Comparison of ENCODE assay signal across 8 mouse cellular contexts in genomic region chr16:44745471-44745865, GRCm38 (mm10). TPM values are rescaled to one million over a fixed set of nuclear protein-coding genes. Genes with fewer than 3 reads are reported as not detected.
DNase-seq lines count a peak whose midpoint lies in the region; ATAC-seq and TF ChIP-seq lines count a peak whose summit lies in the region.

No protein-coding gene starts in this region.

- no peaks in the 10 kb centered on the region; the same call in 1 of the 2 replicates for H3K4me1 ChIP-seq in lung, embryonic 14.5 days (ENCODE audit: insufficient read depth)
- H3K4me1 ChIP-seq in embryonic facial prominence, embryonic 13.5 days: peaks cover 15% of the 10 kb centered on the region
- H3K4me1 ChIP-seq in intestine, embryonic 16.5 days (ENCODE audit: control insufficient read depth, insufficient read depth, low read length): peaks cover 8% of the 10 kb centered on the region
- H3K4me1 ChIP-seq in neural tube, embryonic 12.5 days: peaks cover 6% of the 10 kb centered on the region

- no peak for TF ChIP-seq CTCF in lung, embryonic 14.5 days (IDR thresholded peaks at IDR 0.05; ENCODE audit: low read depth)

- no peaks in the 10 kb centered on the region for H3K9me3 ChIP-seq in lung, embryonic 14.5 days (ENCODE audit: low read depth, low read length)
- H3K9me3 ChIP-seq in embryonic facial prominence, embryonic 13.5 days: no peaks in the 10 kb centered on the region
- no peaks in the 10 kb centered on the region for H3K9me3 ChIP-seq in intestine, embryonic 16.5 days (ENCODE audit: control insufficient read depth, low read length)
- no peaks in the 10 kb centered on the region for H3K9me3 ChIP-seq in neural tube, embryonic 12.5 days

- peak overlapping the region; percentile 83 for H3K4me3 ChIP-seq in lung, embryonic 14.5 days (ENCODE audit: low read depth, low read length)
- H3K4me3 ChIP-seq in embryonic facial prominence, embryonic 13.5 days: peak overlapping the region; percentile 75
- peak overlapping the region; percentile 83 for H3K4me3 ChIP-seq in intestine, embryonic 16.5 days (ENCODE audit: low read length)
- H3K4me3 ChIP-seq in neural tube, embryonic 12.5 days: peak overlapping the region; percentile 78

- peak overlapping the region; percentile 97 for H3K27ac ChIP-seq in lung, embryonic 14.5 days (ENCODE audit: low read depth)
- peak overlapping the region; percentile 98 for H3K27ac ChIP-seq in embryonic facial prominence, embryonic 13.5 days
- peak overlapping the region; percentile 99 for H3K27ac ChIP-seq in intestine, embryonic 16.5 days (ENCODE audit: low read length)
- peak overlapping the region; percentile 89; the same call in 1 of the 2 replicates for H3K27ac ChIP-seq in neural tube, embryonic 12.5 days

- ATAC-seq in lung, embryonic 14.5 days (ENCODE audit: insufficient read depth): peak; percentile 21; the same call in 1 of the 2 replicates
- peak; percentile 13; the same call in 1 of the 2 replicates for ATAC-seq in embryonic facial prominence, embryonic 13.5 days (ENCODE audit: insufficient number of reproducible peaks, insufficient read depth, low FRiP score, low TSS enrichment, low read depth)
- ATAC-seq in intestine, embryonic 16.5 days: peak; percentile 35
- no peak; the same call in none of the 2 replicates for ATAC-seq in neural tube, embryonic 12.5 days (ENCODE audit: low FRiP score, low read depth)

- peak overlapping the region; percentile 90 for H3K9ac ChIP-seq in lung, embryonic 14.5 days
- H3K9ac ChIP-seq in embryonic facial prominence, embryonic 13.5 days: peak overlapping the region; percentile 85
- H3K9ac ChIP-seq in intestine, embryonic 16.5 days (ENCODE audit: low read depth, low read length): peak overlapping the region; percentile 97
- peak overlapping the region; percentile 81 for H3K9ac ChIP-seq in neural tube, embryonic 12.5 days

- WGBS in lung, embryonic 14.5 days: 5% methylated on average over 14 of the region's 14 CpGs
- WGBS in embryonic facial prominence, embryonic 13.5 days: 8% methylated on average over 14 of the region's 14 CpGs
- WGBS in intestine, embryonic 16.5 days: 6% methylated on average over 14 of the region's 14 CpGs
- 8% methylated on average over 14 of the region's 14 CpGs for WGBS in neural tube, embryonic 12.5 days

- no peak for DNase-seq in lung, embryonic 14.5 days
- DNase-seq in lung, postnatal 4 days: no peak
- no peak for DNase-seq in cerebellum, postnatal 4 days (ENCODE audit: low spot score in 2 of 2)
- no peak for DNase-seq in urinary bladder, postnatal 36 days (ENCODE audit: low spot score in 2 of 2)
- DNase-seq in urinary bladder, postnatal 14 days (ENCODE audit: low spot score): no peak

- no peaks in the 10 kb centered on the region for H3K27me3 ChIP-seq in lung, embryonic 14.5 days (ENCODE audit: insufficient read depth, low read length)
- no peaks in the 10 kb centered on the region for H3K27me3 ChIP-seq in embryonic facial prominence, embryonic 13.5 days
- no peaks in the 10 kb centered on the region for H3K27me3 ChIP-seq in intestine, embryonic 16.5 days (replicated peaks; ENCODE audit: control insufficient read depth, insufficient read depth, low read length)
- no peaks in the 10 kb centered on the region for H3K27me3 ChIP-seq in neural tube, embryonic 12.5 days (replicated peaks)

- peaks cover 18% of the 10 kb centered on the region for H3K36me3 ChIP-seq in lung, embryonic 14.5 days (ENCODE audit: insufficient read depth)
- peaks cover 11% of the 10 kb centered on the region for H3K36me3 ChIP-seq in embryonic facial prominence, embryonic 13.5 days
- peaks cover 6% of the 10 kb centered on the region for H3K36me3 ChIP-seq in intestine, embryonic 16.5 days (ENCODE audit: control insufficient read depth, insufficient read depth, low read length)
- peaks cover 10% of the 10 kb centered on the region for H3K36me3 ChIP-seq in neural tube, embryonic 12.5 days

- H3K4me2 ChIP-seq in lung, embryonic 14.5 days: peak overlapping the region; percentile 75
- H3K4me2 ChIP-seq in embryonic facial prominence, embryonic 13.5 days: peak overlapping the region; percentile 80
- peak overlapping the region; percentile 57 for H3K4me2 ChIP-seq in intestine, embryonic 16.5 days (ENCODE audit: low read depth, low read length)
- H3K4me2 ChIP-seq in neural tube, embryonic 12.5 days (replicated peaks): peak overlapping the region; percentile 65

RNA-seq across cellular contexts. Expression of gene Gtpbp8, which starts 0.7 kb away (rescaled TPM):
- polyA plus RNA-seq in lung, embryonic 14.5 days (2014; fragmentation: Nextera tagmentation; extraction: Ambion mirVana): 30.1 and 31.8 TPM in 2 replicates
- 29.7 and 32.7 TPM in 2 replicates for polyA plus RNA-seq in embryonic facial prominence, embryonic 13.5 days (2015; fragmentation: Nextera tagmentation; extraction: Ambion mirVana)
- polyA plus RNA-seq in intestine, embryonic 16.5 days (2015; fragmentation: Nextera tagmentation; extraction: Ambion mirVana): 29.1 and 34.0 TPM in 2 replicates
- polyA plus RNA-seq in neural tube, embryonic 12.5 days (2016; fragmentation: Nextera tagmentation; extraction: Ambion mirVana): 31.8 and 36.9 TPM in 2 replicates

RNA-seq across cellular contexts. Expression of gene Cd200r1, which starts 20.1 kb away (rescaled TPM):
- polyA plus RNA-seq in lung, embryonic 14.5 days (2014; fragmentation: Nextera tagmentation; extraction: Ambion mirVana): 1.0 and 1.3 TPM in 2 replicates
- 0.63 and 0.81 TPM in 2 replicates for polyA plus RNA-seq in embryonic facial prominence, embryonic 13.5 days (2015; fragmentation: Nextera tagmentation; extraction: Ambion mirVana)
- polyA plus RNA-seq in intestine, embryonic 16.5 days (2015; fragmentation: Nextera tagmentation; extraction: Ambion mirVana): 1.1 and 1.2 TPM in 2 replicates
- polyA plus RNA-seq in neural tube, embryonic 12.5 days (2016; fragmentation: Nextera tagmentation; extraction: Ambion mirVana): 0.51 and 0.55 TPM in 2 replicates

RNA-seq across cellular contexts. Expression of gene Nepro, which starts 21.4 kb away (rescaled TPM):
- polyA plus RNA-seq in lung, embryonic 14.5 days (2014; fragmentation: Nextera tagmentation; extraction: Ambion mirVana): 14.4 and 14.6 TPM in 2 replicates
- polyA plus RNA-seq in embryonic facial prominence, embryonic 13.5 days (2015; fragmentation: Nextera tagmentation; extraction: Ambion mirVana): 9.9 and 10.0 TPM in 2 replicates
- 5.7 and 6.7 TPM in 2 replicates for polyA plus RNA-seq in intestine, embryonic 16.5 days (2015; fragmentation: Nextera tagmentation; extraction: Ambion mirVana)
- 8.9 and 9.3 TPM in 2 replicates for polyA plus RNA-seq in neural tube, embryonic 12.5 days (2016; fragmentation: Nextera tagmentation; extraction: Ambion mirVana)
